Mouse (Mus musculus) frontal cortex, postnatal 36 days (tissue): ENCODE results near the gene Gm17631.
"Not testable (repeated sequence)": the region's sequence is repeated elsewhere in the genome, so short reads cannot be mapped to it uniquely, and the experiment has no call there.

Source experiments
- DNase-seq, 2 experiments: peaks; one replicate each; pipeline ENCODE4 v3.0.0; 2022; ENCODE audit warnings: low spot score in 2 of 2

The Gm17631 gene

GRCm38 (mm10) chr6:129862349-129862748 is at the start of gene Gm17631:
Gene Gm17631 (plus strand): TSS chr6:129862649.
- DNase-seq, result not testable (repeated sequence)

GRCm38 (mm10) chr6:129817731-129818130 is 44.7 kb upstream of the Gm17631 start:
- no peak for DNase-seq

DNA sequence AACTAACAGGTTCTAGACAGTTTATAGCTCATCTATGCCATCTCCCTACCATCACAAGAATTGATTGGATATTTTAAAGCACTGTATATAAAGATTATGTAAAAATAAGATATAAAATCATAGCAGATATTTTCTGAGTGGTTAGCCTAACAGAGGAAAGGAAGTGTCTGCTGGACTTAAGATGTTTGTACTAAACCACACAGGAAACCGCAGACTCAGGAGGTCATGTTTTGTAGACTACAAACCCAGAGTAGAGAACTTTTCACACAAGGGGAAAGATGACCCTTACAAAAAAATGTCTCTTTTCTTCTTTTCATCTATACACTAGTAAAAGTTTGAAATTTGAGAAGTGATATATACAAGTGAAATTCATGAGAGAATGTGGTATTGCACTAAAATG is 38.4 kb upstream of the Gm17631 start:
- DNase-seq, result no peak

- no peak for DNase-seq
Observed at GRCm38 (mm10) chr6:129825559-129825958, 36.9 kb upstream of the Gm17631 start.

- DNase-seq, result no peak
Observed at GRCm38 (mm10) chr6:129876549-129876948, 14.1 kb downstream of the Gm17631 start, which contains the start of gene Klra17. Gene Klra17 (minus strand): TSS chr6:129876672.

- no peak for DNase-seq
Observed at GRCm38 (mm10) chr6:129882525-129882924, 20.1 kb downstream of the Gm17631 start.
